Mouse (Mus musculus) liver, embryonic 15.5 days (tissue): Measurements from ENCODE around the gene Olfr970. TPM values are rescaled to one million over a fixed set of nuclear protein-coding genes. Genes with fewer than 3 reads are reported as not detected.
"Not testable (repeated sequence)": the region's sequence is repeated elsewhere in the genome, so short reads cannot be mapped to it uniquely, and the experiment has no call there.

Source experiments
- ATAC-seq: fragments of 200-750 bp; cut with Nextera tagmentation; 2 replicates; pipeline ENCODE4 v1.8.0; 2017; ENCODE audit warnings: moderate number of reproducible peaks, mild to moderate bottlenecking, moderate library complexity; ENCODE audit not compliant: insufficient read depth
- H3K27ac ChIP-seq: fragments of 300-500 bp; sonication (generic); replicated peaks from 2 replicates; pipeline ENCODE4 v1.5.1; 2015; ENCODE audit warnings: mild to moderate bottlenecking, inconsistent platforms
- H3K27me3 ChIP-seq: fragments of 300-500 bp; sonication (generic); 2 replicates; pipeline ENCODE4 v1.6.1; 2015; ENCODE audit warnings: mild to moderate bottlenecking, inconsistent platforms
- H3K36me3 ChIP-seq: fragments of 300-500 bp; sonication (generic); replicated peaks from 2 replicates; pipeline ENCODE4 v1.6.1; 2015; ENCODE audit warnings: moderate library complexity, mild to moderate bottlenecking, inconsistent platforms
- H3K4me1 ChIP-seq: fragments of 300-500 bp; sonication (generic); replicated peaks from 2 replicates; pipeline ENCODE4 v1.6.1; 2015; ENCODE audit warnings: inconsistent platforms
- H3K4me2 ChIP-seq: fragments of 300-500 bp; sonication (generic); 2 replicates; pipeline ENCODE4 v1.6.1; 2015; ENCODE audit warnings: moderate library complexity, mild to moderate bottlenecking, inconsistent platforms
- H3K4me3 ChIP-seq: fragments of 300-500 bp; sonication (generic); replicated peaks from 2 replicates; pipeline ENCODE4 v1.5.1; 2015; ENCODE audit warnings: mild to moderate bottlenecking, inconsistent platforms
- H3K9ac ChIP-seq: fragments of 300-500 bp; sonication (generic); 2 replicates; pipeline ENCODE4 v1.6.1; 2015; ENCODE audit warnings: moderate library complexity, mild to moderate bottlenecking, inconsistent platforms
- H3K9me3 ChIP-seq: fragments of 300-500 bp; sonication (generic); replicated peaks from 2 replicates; pipeline ENCODE4 v1.6.1; 2016; ENCODE audit warnings: inconsistent platforms
- WGBS: fragments of 180-500 bp; shearing (Covaris S2); methylation state at CpG from one replicate; pipeline ENCODE4 v1.1.7; 2015; ENCODE audit warnings: mixed read lengths; ENCODE audit not compliant: insufficient replicate concordance; 5-methylcytosine and 5-hydroxymethylcytosine counted together
- polyA plus RNA-seq: library from polyadenylated mRNA; unstranded; fragments of >200 nt; fragmentation: Nextera tagmentation; extraction: Ambion mirVana; gene quantifications from 2 replicates; pipeline ENCODE4 v1.2.1, GENCODE M21; 2015

Olfr970 gene
- not detected in 2 replicates for polyA plus RNA-seq

DNA sequence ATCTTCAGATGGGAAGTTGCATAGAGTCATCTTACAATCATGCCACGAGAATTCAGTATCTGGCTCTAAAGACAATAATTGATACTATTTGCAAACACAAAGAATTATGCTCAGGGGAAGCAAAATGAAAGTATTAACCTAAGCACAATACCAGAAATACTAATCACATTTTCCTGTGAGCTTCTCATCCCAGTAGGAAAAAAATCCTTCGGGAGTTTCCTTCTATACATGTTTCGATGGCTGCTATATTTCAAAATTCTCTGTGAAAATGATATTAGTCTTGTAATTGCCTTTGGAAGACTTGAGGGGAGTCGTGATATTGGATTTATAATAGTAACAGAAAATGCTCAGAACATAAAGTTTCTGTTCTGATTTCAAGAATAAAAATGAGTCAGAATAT is at the start of gene Olfr970:
TSS of gene Olfr970 (plus strand) at position 301 of the 400 bp plus-strand sequence.
- no peaks in the 10 kb centered on the region for H3K9me3 ChIP-seq
- H3K27ac ChIP-seq: no peak within 1 kb of the TSS
- H3K4me2 ChIP-seq: no peak within 1 kb of the TSS
- no peaks in the 10 kb centered on the region for H3K27me3 ChIP-seq
- WGBS: 52% methylated on average over 4 of the region's 4 CpGs
- ATAC-seq: no peak
- no peaks in the 10 kb centered on the region for H3K36me3 ChIP-seq
- no peaks in the 10 kb centered on the region for H3K4me1 ChIP-seq
- H3K4me3 ChIP-seq: no peak within 1 kb of the TSS
- no peak within 1 kb of the TSS for H3K9ac ChIP-seq

DNA sequence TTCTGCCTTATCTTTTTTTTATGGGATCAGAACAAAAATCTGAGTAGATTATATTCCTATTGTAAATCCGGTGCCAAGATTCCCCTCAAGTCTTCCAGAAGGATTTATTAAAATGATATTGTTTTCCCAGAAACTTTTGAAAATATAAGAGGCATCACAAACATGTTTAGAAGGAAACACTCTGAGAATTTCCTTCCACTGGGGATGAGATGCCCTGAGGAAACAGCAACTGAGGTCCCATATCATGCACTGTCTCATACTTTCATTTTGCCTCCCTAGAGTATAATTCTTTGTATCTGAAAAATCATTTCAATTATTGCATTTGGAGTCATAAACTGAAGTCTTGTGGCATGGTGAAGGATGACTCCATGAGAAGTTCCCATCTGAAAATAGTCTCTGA is 25.5 kb upstream of the Olfr970 start, which contains the start of gene Olfr968:
TSS of gene Olfr968 (minus strand) at position 101 of the 400 bp plus-strand sequence.
- H3K9me3 ChIP-seq: no peaks in the 10 kb centered on the region
- no peak within 1 kb of the TSS for H3K4me3 ChIP-seq
- H3K4me2 ChIP-seq: no peak within 1 kb of the TSS
- WGBS: 53% methylated on average over 1 of the region's 1 CpGs
- no peak for ATAC-seq
- no peaks in the 10 kb centered on the region for H3K36me3 ChIP-seq
- H3K27me3 ChIP-seq: no peaks in the 10 kb centered on the region
- no peaks in the 10 kb centered on the region for H3K4me1 ChIP-seq
- no peak within 1 kb of the TSS for H3K27ac ChIP-seq
- no peak within 1 kb of the TSS for H3K9ac ChIP-seq

DNA sequence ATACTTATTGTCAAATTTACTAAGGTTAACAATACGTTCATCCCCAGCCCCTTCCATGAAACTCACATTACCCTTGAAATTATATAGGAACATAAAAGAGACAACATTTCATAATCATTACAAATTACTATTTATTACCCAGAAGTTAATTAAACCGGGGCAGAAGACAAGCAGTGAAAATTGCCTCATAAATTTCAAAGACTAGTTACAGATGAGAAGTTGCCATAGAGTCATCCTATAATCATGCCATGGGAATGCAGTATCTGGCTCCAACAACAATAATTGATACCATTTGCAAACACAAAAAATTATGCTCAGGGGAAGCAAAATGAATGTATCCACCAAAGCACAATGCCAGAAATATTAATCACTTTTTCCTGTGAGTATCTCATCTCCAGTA is 18.1 kb upstream of the Olfr970 start, which contains the start of gene Olfr969:
TSS of gene Olfr969 (plus strand) at position 388 of the 400 bp plus-strand sequence.
- no peak for ATAC-seq
- H3K4me2 ChIP-seq: no peak within 1 kb of the TSS
- WGBS: 46% methylated on average over 2 of the region's 2 CpGs
- H3K9me3 ChIP-seq: no peaks in the 10 kb centered on the region
- H3K4me1 ChIP-seq: no peaks in the 10 kb centered on the region
- H3K27ac ChIP-seq: no peak within 1 kb of the TSS
- no peak within 1 kb of the TSS for H3K9ac ChIP-seq
- no peaks in the 10 kb centered on the region for H3K27me3 ChIP-seq
- no peaks in the 10 kb centered on the region for H3K36me3 ChIP-seq
- H3K4me3 ChIP-seq: no peak within 1 kb of the TSS

- H3K4me2 ChIP-seq, H3K27ac ChIP-seq, H3K27me3 ChIP-seq, H3K4me1 ChIP-seq, H3K9me3 ChIP-seq, H3K9ac ChIP-seq, H3K36me3 ChIP-seq, ATAC-seq, H3K4me3 ChIP-seq: not testable (repeated sequence)
- 46% methylated on average over 2 of the region's 2 CpGs for WGBS
Measured at GRCm38 (mm10) chr9:39836576-39836975, 27.9 kb downstream of the Olfr970 start, which contains the start of gene Olfr971. Gene Olfr971, plus strand, starts transcription at chr9:39836876.

DNA sequence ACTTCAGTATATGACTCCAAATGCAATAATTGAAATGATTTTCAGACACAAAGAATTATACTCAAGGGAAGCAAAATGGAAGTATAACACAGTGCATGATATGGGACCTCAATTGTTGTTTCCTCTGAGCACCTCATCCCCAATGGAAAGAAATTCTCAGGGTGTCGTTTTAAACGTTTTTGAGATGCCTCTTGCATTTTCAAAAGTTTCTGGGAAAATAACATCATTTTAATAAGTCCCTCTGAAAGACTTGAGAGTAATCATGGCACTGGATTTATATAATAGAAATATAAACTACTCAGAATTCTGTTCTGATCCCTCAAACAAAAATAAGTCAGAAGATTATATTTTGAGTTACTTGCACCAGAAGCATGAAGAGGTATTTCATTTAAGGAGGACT is 57.5 kb downstream of the Olfr970 start, which contains the start of gene Olfr972:
TSS of gene Olfr972 (plus strand) at position 301 of the 400 bp plus-strand sequence.
- no peaks in the 10 kb centered on the region for H3K4me1 ChIP-seq
- no peak for ATAC-seq
- no peaks in the 10 kb centered on the region for H3K36me3 ChIP-seq
- no peak within 1 kb of the TSS for H3K4me2 ChIP-seq
- H3K27ac ChIP-seq: no peak within 1 kb of the TSS
- H3K9ac ChIP-seq: no peak within 1 kb of the TSS
- H3K4me3 ChIP-seq: no peak within 1 kb of the TSS
- WGBS: 39% methylated on average over 2 of the region's 2 CpGs
- no peaks in the 10 kb centered on the region for H3K9me3 ChIP-seq
- no peaks in the 10 kb centered on the region for H3K27me3 ChIP-seq

Other genes with a start within 250 kb of the Olfr970 start
- not detected in 2 replicates for gene Olfr959, start 233.3 kb upstream of the Olfr970 start, polyA plus RNA-seq
- 3.2 and 4.6 TPM in 2 replicates for gene AW551984, start 204.5 kb upstream of the Olfr970 start, polyA plus RNA-seq
- gene Olfr148, start 198.2 kb upstream of the Olfr970 start, polyA plus RNA-seq: not detected in 2 replicates
- gene Olfr960, start 187.5 kb upstream of the Olfr970 start, polyA plus RNA-seq: not detected in 2 replicates
- not detected in 2 replicates for gene Olfr961, start 163.8 kb upstream of the Olfr970 start, polyA plus RNA-seq
- gene Olfr963, start 141.7 kb upstream of the Olfr970 start, polyA plus RNA-seq: not detected in 2 replicates
- gene Olfr149, start 101.7 kb upstream of the Olfr970 start, polyA plus RNA-seq: not detected in 2 replicates
- not detected in 2 replicates for gene Olfr965, start 97.5 kb upstream of the Olfr970 start, polyA plus RNA-seq
- not detected in 2 replicates for gene Olfr150, start 77.9 kb upstream of the Olfr970 start, polyA plus RNA-seq
- gene Olfr967, start 62.6 kb upstream of the Olfr970 start, polyA plus RNA-seq: not detected in 2 replicates
- not detected in 2 replicates for gene Olfr968, start 25.6 kb upstream of the Olfr970 start, polyA plus RNA-seq
- gene Olfr969, start 17.9 kb upstream of the Olfr970 start, polyA plus RNA-seq: not detected in 2 replicates
- not detected in 2 replicates for gene Olfr971, start 28.0 kb downstream of the Olfr970 start, polyA plus RNA-seq
- not detected in 2 replicates for gene Olfr972, start 57.6 kb downstream of the Olfr970 start, polyA plus RNA-seq
- gene Olfr229, start 98.5 kb downstream of the Olfr970 start, polyA plus RNA-seq: not detected in 2 replicates
- gene Olfr974, start 128.6 kb downstream of the Olfr970 start, polyA plus RNA-seq: not detected in 2 replicates
- not detected in 2 replicates for gene Olfr975, start 143.2 kb downstream of the Olfr970 start, polyA plus RNA-seq
- gene Olfr976, start 152.3 kb downstream of the Olfr970 start, polyA plus RNA-seq: not detected in 2 replicates
- gene Olfr978, start 183.3 kb downstream of the Olfr970 start, polyA plus RNA-seq: not detected in 2 replicates
- gene Olfr979, start 194.6 kb downstream of the Olfr970 start, polyA plus RNA-seq: not detected in 2 replicates
- gene Olfr980, start 200.7 kb downstream of the Olfr970 start, polyA plus RNA-seq: not detected in 2 replicates
- not detected in 2 replicates for gene Olfr981, start 212.6 kb downstream of the Olfr970 start, polyA plus RNA-seq